Comparison of ENCODE assay signal across 27 mouse cellular contexts in the genomic region with DNA sequence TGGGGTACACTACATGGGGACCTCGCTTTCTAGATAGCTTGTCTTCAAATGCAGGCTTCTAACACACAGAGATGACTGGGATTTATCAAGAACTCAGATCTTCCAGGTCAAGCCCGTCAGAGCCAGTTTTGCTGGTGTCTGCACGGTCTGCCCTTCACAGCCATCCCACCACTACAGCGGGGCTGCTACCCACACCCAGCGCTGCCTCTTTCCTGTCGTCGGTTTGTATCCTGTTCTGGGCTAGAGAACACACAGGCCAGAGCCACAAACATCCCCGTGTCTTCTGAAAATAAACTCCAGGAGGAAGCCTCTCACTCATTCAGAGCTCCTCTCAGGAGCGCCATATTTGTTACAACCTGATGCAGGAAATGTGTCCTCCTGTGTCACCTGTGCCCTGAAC. TPM values are rescaled to one million over a fixed set of nuclear protein-coding genes. Genes with fewer than 3 reads are reported as not detected.
"Had no signal": no experiment of that assay in that cellular context is flagged by ENCODE, and none has a peak within 500 bp of the region (broad histone marks: within the 10 kb centered on the region; RNA-seq: fewer than 3 reads in every experiment).

No protein-coding gene starts in this region.

- ATAC-seq: intestine, postnatal 0 days; lung, postnatal 0 days; midbrain, embryonic 15.5 days had no signal

- DNase-seq: kidney, adult 2 months; kidney, postnatal 25 days; layer of hippocampus, postnatal 36 days; liver, embryonic 13.5 days; lung, adult 2 months; retina, postnatal 1 day; right cerebral cortex, postnatal 25 days; spleen, adult 18-20 months had no signal

RNA-seq across cellular contexts. Expression of gene Prlh, which starts 3.6 kb away (rescaled TPM):
- total RNA-seq: layer of hippocampus, adult 8-10 months; layer of hippocampus, postnatal 10 days; layer of hippocampus, postnatal 36 days; left cerebral cortex, adult 2 months; left cerebral cortex, postnatal 10 days; left cerebral cortex, postnatal 36 days; liver, adult 2 months; neutrophil, adult 5-6 weeks had no signal
- polyA plus RNA-seq: intestine, postnatal 0 days; kidney, adult 2 months; kidney, embryonic 14.5 days; kidney, postnatal 0 days; limb, embryonic 11.5 days; limb, embryonic 14.5 days; liver, adult 2 months; liver, embryonic 16.5 days; lung, adult 2 months; lung, postnatal 0 days; midbrain, embryonic 12.5 days; midbrain, embryonic 15.5 days; neural tube, embryonic 13.5 days; stomach, embryonic 15.5 days; urinary bladder, adult 2 months had no signal

RNA-seq across cellular contexts. Expression of gene Rab17, which starts 20.2 kb away (rescaled TPM):
- total RNA-seq: layer of hippocampus, adult 8-10 months; layer of hippocampus, postnatal 36 days; left cerebral cortex, postnatal 36 days; neutrophil, adult 5-6 weeks had no signal
- polyA plus RNA-seq: midbrain, embryonic 12.5 days had no signal

RNA-seq across cellular contexts. Expression of gene Mlph, which starts 34.4 kb away (rescaled TPM):
- total RNA-seq: neutrophil, adult 5-6 weeks had no signal
